Mouse (Mus musculus): ENCODE data around the gene Map4k4. TPM values are rescaled to one million over a fixed set of nuclear protein-coding genes. Genes with fewer than 3 reads are reported as not detected.
A peak's percentile ranks its signal among the peaks of the same experiment; 100 is the strongest.

Map4k4 gene
- total RNA-seq, 1 experiment from 2014 or later, result 231 TPM

- peak in 1 of 2 experiments; percentile 39; a peak in 1 of 4 replicates for ATAC-seq (replicated peaks in 1 of 2; ENCODE audit: insufficient read depth in 1 of 2, low FRiP score in 2 of 2, low TSS enrichment in 1 of 2, low read depth in 1 of 2, poor library complexity in 2 of 2, severe bottlenecking in 2 of 2)
Measured at GRCm38 (mm10) chr1:39893153-39893880, 7.4 kb upstream of the Map4k4 start.

- 0 out of 4 replicates have a peak, but pooled peaks of 1 of the 2 experiments have one; percentile 14 for ATAC-seq (replicated peaks in 1 of 2; ENCODE audit: insufficient read depth in 1 of 2, low FRiP score in 2 of 2, low TSS enrichment in 1 of 2, low read depth in 1 of 2, poor library complexity in 2 of 2, severe bottlenecking in 2 of 2)
Measured at GRCm38 (mm10) chr1:39895097-39895496, 5.6 kb upstream of the Map4k4 start.

GRCm38 (mm10) chr1:39895506-39895905 is 5.2 kb upstream of the Map4k4 start:
- ATAC-seq (replicated peaks in 1 of 2; ENCODE audit: insufficient read depth in 1 of 2, low FRiP score in 2 of 2, low TSS enrichment in 1 of 2, low read depth in 1 of 2, poor library complexity in 2 of 2, severe bottlenecking in 2 of 2), result peak; percentile 68 to 72

- ATAC-seq (replicated peaks in 1 of 2; ENCODE audit: insufficient read depth in 1 of 2, low FRiP score in 2 of 2, low TSS enrichment in 1 of 2, low read depth in 1 of 2, poor library complexity in 2 of 2, severe bottlenecking in 2 of 2), result peak; percentile 46 to 67
Measured at GRCm38 (mm10) chr1:39896581-39896980, 4.1 kb upstream of the Map4k4 start.

- ATAC-seq (replicated peaks in 1 of 2; ENCODE audit: insufficient read depth in 1 of 2, low FRiP score in 2 of 2, low TSS enrichment in 1 of 2, low read depth in 1 of 2, poor library complexity in 2 of 2, severe bottlenecking in 2 of 2), result no peak
Measured at GRCm38 (mm10) chr1:39898686-39899085, 2.0 kb upstream of the Map4k4 start.

GRCm38 (mm10) chr1:39901063-39901811 is 524 bp downstream of the Map4k4 start:
- ATAC-seq (replicated peaks in 1 of 2; ENCODE audit: insufficient read depth in 1 of 2, low FRiP score in 2 of 2, low TSS enrichment in 1 of 2, low read depth in 1 of 2, poor library complexity in 2 of 2, severe bottlenecking in 2 of 2), result no peak

- ATAC-seq (replicated peaks in 1 of 2; ENCODE audit: insufficient read depth in 1 of 2, low FRiP score in 2 of 2, low TSS enrichment in 1 of 2, low read depth in 1 of 2, poor library complexity in 2 of 2, severe bottlenecking in 2 of 2), result no peak
Measured at GRCm38 (mm10) chr1:39901851-39902703, 1.4 kb downstream of the Map4k4 start.

- ATAC-seq (replicated peaks in 1 of 2; ENCODE audit: insufficient read depth in 1 of 2, low FRiP score in 2 of 2, low TSS enrichment in 1 of 2, low read depth in 1 of 2, poor library complexity in 2 of 2, severe bottlenecking in 2 of 2), result peak; percentile 41 to 47; a peak in 1 of 4 replicates
Measured at GRCm38 (mm10) chr1:39902704-39903151, 2.0 kb downstream of the Map4k4 start.

- ATAC-seq (replicated peaks in 1 of 2; ENCODE audit: insufficient read depth in 1 of 2, low FRiP score in 2 of 2, low TSS enrichment in 1 of 2, low read depth in 1 of 2, poor library complexity in 2 of 2, severe bottlenecking in 2 of 2), result no peak
Measured at GRCm38 (mm10) chr1:39904720-39905119, 4.0 kb downstream of the Map4k4 start.

- no peak for ATAC-seq (replicated peaks in 1 of 2; ENCODE audit: insufficient read depth in 1 of 2, low FRiP score in 2 of 2, low TSS enrichment in 1 of 2, low read depth in 1 of 2, poor library complexity in 2 of 2, severe bottlenecking in 2 of 2)
Measured at GRCm38 (mm10) chr1:39906921-39907320, 6.2 kb downstream of the Map4k4 start.

GRCm38 (mm10) chr1:39908976-39909375 is 8.3 kb downstream of the Map4k4 start:
- ATAC-seq (replicated peaks in 1 of 2; ENCODE audit: insufficient read depth in 1 of 2, low FRiP score in 2 of 2, low TSS enrichment in 1 of 2, low read depth in 1 of 2, poor library complexity in 2 of 2, severe bottlenecking in 2 of 2), result no peak

GRCm38 (mm10) chr1:39911446-39911845 is 10.7 kb downstream of the Map4k4 start:
- ATAC-seq (replicated peaks in 1 of 2; ENCODE audit: insufficient read depth in 1 of 2, low FRiP score in 2 of 2, low TSS enrichment in 1 of 2, low read depth in 1 of 2, poor library complexity in 2 of 2, severe bottlenecking in 2 of 2), result peak; percentile 76; a peak in 3 of 4 replicates

- ATAC-seq (replicated peaks in 1 of 2; ENCODE audit: insufficient read depth in 1 of 2, low FRiP score in 2 of 2, low TSS enrichment in 1 of 2, low read depth in 1 of 2, poor library complexity in 2 of 2, severe bottlenecking in 2 of 2), result no peak
Measured at GRCm38 (mm10) chr1:39913256-39913655, 12.5 kb downstream of the Map4k4 start.

- ATAC-seq (replicated peaks in 1 of 2; ENCODE audit: insufficient read depth in 1 of 2, low FRiP score in 2 of 2, low TSS enrichment in 1 of 2, low read depth in 1 of 2, poor library complexity in 2 of 2, severe bottlenecking in 2 of 2), result no peak
Measured at GRCm38 (mm10) chr1:39916144-39916543, 15.4 kb downstream of the Map4k4 start.

GRCm38 (mm10) chr1:39917855-39918516 is 17.3 kb downstream of the Map4k4 start:
- no peak for ATAC-seq (replicated peaks in 1 of 2; ENCODE audit: insufficient read depth in 1 of 2, low FRiP score in 2 of 2, low TSS enrichment in 1 of 2, low read depth in 1 of 2, poor library complexity in 2 of 2, severe bottlenecking in 2 of 2)

GRCm38 (mm10) chr1:39918517-39919115 is 17.9 kb downstream of the Map4k4 start:
- ATAC-seq (replicated peaks in 1 of 2; ENCODE audit: insufficient read depth in 1 of 2, low FRiP score in 2 of 2, low TSS enrichment in 1 of 2, low read depth in 1 of 2, poor library complexity in 2 of 2, severe bottlenecking in 2 of 2), result peak; percentile 35 to 44; a peak in 3 of 4 replicates

GRCm38 (mm10) chr1:39920616-39921015 is 19.9 kb downstream of the Map4k4 start:
- no peak for ATAC-seq (replicated peaks in 1 of 2; ENCODE audit: insufficient read depth in 1 of 2, low FRiP score in 2 of 2, low TSS enrichment in 1 of 2, low read depth in 1 of 2, poor library complexity in 2 of 2, severe bottlenecking in 2 of 2)
